Mouse (Mus musculus) lung, embryonic 14.5 days (tissue): ENCODE measurements around the gene Olfr891. TPM values are rescaled to one million over a fixed set of nuclear protein-coding genes. Genes with fewer than 3 reads are reported as not detected.
"Not testable (repeated sequence)": the region's sequence is repeated elsewhere in the genome, so short reads cannot be mapped to it uniquely, and the experiment has no call there.

ENCODE experiments used
- ATAC-seq: fragments of 200-750 bp; cut with Nextera tagmentation; 2 replicates; pipeline ENCODE4 v1.8.0; 2017; ENCODE audit warnings: mild to moderate bottlenecking, moderate TSS enrichment, moderate library complexity; ENCODE audit not compliant: insufficient read depth
- DNase-seq: peaks from one replicate; pipeline ENCODE4 v3.0.0-alpha.2; 2015
- H3K27ac ChIP-seq: fragments of 300-500 bp; sonication (generic); 2 replicates; pipeline ENCODE4 v1.5.1; 2014; ENCODE audit warnings: low read depth, mild to moderate bottlenecking, moderate library complexity
- H3K27me3 ChIP-seq: fragments of 300-500 bp; sonication (generic); 2 replicates; pipeline ENCODE4 v1.6.1; 2014; ENCODE audit warnings: low read length, control low read depth; ENCODE audit not compliant: insufficient read depth
- H3K36me3 ChIP-seq: fragments of 300-500 bp; sonication (generic); 2 replicates; pipeline ENCODE4 v1.6.1; 2014; ENCODE audit warnings: control low read depth; ENCODE audit not compliant: insufficient read depth
- H3K4me1 ChIP-seq: fragments of 300-500 bp; sonication (generic); 2 replicates; pipeline ENCODE4 v1.6.1; 2014; ENCODE audit warnings: antibody characterized with exemption, control low read depth; ENCODE audit not compliant: insufficient read depth
- H3K4me2 ChIP-seq: fragments of 300-500 bp; sonication (generic); 2 replicates; pipeline ENCODE4 v1.6.1; 2014; ENCODE audit warnings: mild to moderate bottlenecking
- H3K4me3 ChIP-seq: fragments of 300-500 bp; sonication (generic); 2 replicates; pipeline ENCODE4 v1.5.1; 2014; ENCODE audit warnings: low read depth, low read length
- H3K9ac ChIP-seq: fragments of 300-500 bp; sonication (generic); 2 replicates; pipeline ENCODE4 v1.6.1; 2014
- H3K9me3 ChIP-seq: fragments of 300-500 bp; sonication (generic); 2 replicates; pipeline ENCODE4 v1.6.1; 2016; ENCODE audit warnings: low read depth, low read length, control low read depth
- CTCF ChIP-seq: IDR thresholded peaks from 2 replicates; pipeline ENCODE4 v1.5.1; 2016; ENCODE audit warnings: antibody characterized with exemption, low read depth
- WGBS: fragments of 180-500 bp; shearing (Covaris S2); extraction: QIAGEN DNeasy Blood & Tissue Kit; methylation state at CpG from one replicate; pipeline ENCODE4 v1.1.7; 2014; 5-methylcytosine and 5-hydroxymethylcytosine counted together
- polyA plus RNA-seq: library from polyadenylated mRNA; unstranded; fragments of >200 nt; fragmentation: Nextera tagmentation; extraction: Ambion mirVana; gene quantifications from 2 replicates; pipeline ENCODE4 v1.2.1, GENCODE M21; 2014

Olfr891 gene
- polyA plus RNA-seq = not detected in 2 replicates

GRCm38 (mm10) chr9:38180721-38181120 lies at the start of gene Olfr891:
Gene Olfr891, minus strand, starts transcription at chr9:38180821.
- DNase-seq (no peak), ATAC-seq (no peak)
- Histone ChIP-seq H3K27ac (no peak within 1 kb of the TSS), H3K9me3 (no peaks in the 10 kb centered on the region; the same call in 1 of the 2 replicates), H3K27me3 (no peaks in the 10 kb centered on the region), H3K9ac (no peak within 1 kb of the TSS), H3K4me1 (no peaks in the 10 kb centered on the region), H3K4me2 (no peak within 1 kb of the TSS), H3K36me3 (no peaks in the 10 kb centered on the region), H3K4me3 (no peak within 1 kb of the TSS)
- 64% methylated on average over 1 of the region's 1 CpGs for WGBS
- TF ChIP-seq CTCF = no peak

- no peaks in the 10 kb centered on the region for H3K27me3 ChIP-seq
- H3K4me2 ChIP-seq = no peak within 1 kb of the TSS
- no peaks in the 10 kb centered on the region for H3K4me1 ChIP-seq
- no peak for ATAC-seq
- no peak within 1 kb of the TSS for H3K9ac ChIP-seq
- no peak within 1 kb of the TSS for H3K4me3 ChIP-seq
- TF ChIP-seq CTCF = no peak
- no peak within 1 kb of the TSS for H3K27ac ChIP-seq
- no peaks in the 10 kb centered on the region for H3K36me3 ChIP-seq
- no peak for DNase-seq
- no peaks in the 10 kb centered on the region for H3K9me3 ChIP-seq
These were observed 37.1 kb upstream of the Olfr891 start, which contains the start of gene Olfr894 for GRCm38 (mm10) chr9:38217755-38218154. Gene Olfr894, plus strand, starts transcription at chr9:38218055.

- H3K4me1 ChIP-seq = no peaks in the 10 kb centered on the region
- DNase-seq (no peak), ATAC-seq (no peak)
- no peak within 1 kb of the TSS for H3K9ac ChIP-seq
- WGBS = 80% methylated on average over 3 of the region's 3 CpGs
- no peak within 1 kb of the TSS for H3K4me2 ChIP-seq
- no peak within 1 kb of the TSS for H3K4me3 ChIP-seq
- H3K27ac ChIP-seq = no peak within 1 kb of the TSS
- no peak for TF ChIP-seq CTCF
- H3K27me3 ChIP-seq = no peaks in the 10 kb centered on the region
- no peaks in the 10 kb centered on the region for H3K36me3 ChIP-seq
- no peaks in the 10 kb centered on the region for H3K9me3 ChIP-seq
These were observed 27.4 kb upstream of the Olfr891 start, which contains the start of gene Olfr893 for GRCm38 (mm10) chr9:38208065-38208464. Gene Olfr893, plus strand, starts transcription at chr9:38208365.

- H3K27me3 ChIP-seq, H3K27ac ChIP-seq, H3K9ac ChIP-seq, H3K4me1 ChIP-seq, ATAC-seq, H3K9me3 ChIP-seq, H3K4me3 ChIP-seq, H3K36me3 ChIP-seq, DNase-seq, H3K4me2 ChIP-seq: not testable (repeated sequence)
- 53% methylated on average over 2 of the region's 2 CpGs for WGBS
These were observed 12.3 kb downstream of the Olfr891 start for GRCm38 (mm10) chr9:38168341-38168740.

GRCm38 (mm10) chr9:38142217-38142616 lies 38.4 kb downstream of the Olfr891 start, which contains the start of gene Olfr890:
Gene Olfr890, plus strand, starts transcription at chr9:38142517.
- Histone ChIP-seq H3K36me3 (no peaks in the 10 kb centered on the region), H3K4me3 (no peak within 1 kb of the TSS), H3K4me1 (no peaks in the 10 kb centered on the region), H3K27me3 (no peaks in the 10 kb centered on the region), H3K4me2 (no peak within 1 kb of the TSS), H3K9me3 (no peaks in the 10 kb centered on the region), H3K27ac (no peak within 1 kb of the TSS), H3K9ac (no peak within 1 kb of the TSS)
- TF ChIP-seq CTCF = no peak
- DNase-seq (no peak), ATAC-seq (no peak)

Other genes starting within 250 kb of the Olfr891 start
- not detected in 2 replicates for gene Olfr881, start 189.0 kb downstream of the Olfr891 start, polyA plus RNA-seq
- gene Olfr883, start 155.0 kb downstream of the Olfr891 start, polyA plus RNA-seq = not detected in 2 replicates
- gene Olfr884, start 134.3 kb downstream of the Olfr891 start, polyA plus RNA-seq = not detected in 2 replicates
- not detected in 2 replicates for gene Olfr885, start 119.5 kb downstream of the Olfr891 start, polyA plus RNA-seq
- not detected in 2 replicates for gene Olfr887, start 96.7 kb downstream of the Olfr891 start, polyA plus RNA-seq
- gene Olfr888, start 72.7 kb downstream of the Olfr891 start, polyA plus RNA-seq = not detected in 2 replicates
- gene Olfr889, start 65.6 kb downstream of the Olfr891 start, polyA plus RNA-seq = 0.04 and 0.05 TPM in 2 replicates
- gene Olfr890, start 38.3 kb downstream of the Olfr891 start, polyA plus RNA-seq = not detected in 2 replicates
- gene Olfr893, start 27.5 kb upstream of the Olfr891 start, polyA plus RNA-seq = not detected in 2 replicates
- not detected in 2 replicates for gene Olfr894, start 37.2 kb upstream of the Olfr891 start, polyA plus RNA-seq
- not detected in 2 replicates for gene Olfr143, start 72.0 kb upstream of the Olfr891 start, polyA plus RNA-seq
- not detected in 2 replicates for gene Olfr895, start 87.0 kb upstream of the Olfr891 start, polyA plus RNA-seq
- gene Olfr896-ps1, start 110.3 kb upstream of the Olfr891 start, polyA plus RNA-seq = not detected in 2 replicates
- gene Olfr25, start 148.2 kb upstream of the Olfr891 start, polyA plus RNA-seq = not detected in 2 replicates
- not detected in 2 replicates for gene Olfr898, start 167.6 kb upstream of the Olfr891 start, polyA plus RNA-seq
- not detected in 2 replicates for gene Olfr250, start 186.1 kb upstream of the Olfr891 start, polyA plus RNA-seq
- gene Olfr251, start 196.3 kb upstream of the Olfr891 start, polyA plus RNA-seq = not detected in 2 replicates
- gene Olfr147, start 220.9 kb upstream of the Olfr891 start, polyA plus RNA-seq = not detected in 2 replicates
- gene Olfr901, start 248.6 kb upstream of the Olfr891 start, polyA plus RNA-seq = not detected in 2 replicates